Mouse (Mus musculus) layer of hippocampus, adult 9-10 months (tissue): ENCODE data around the gene Exosc5.

Experiments
- DNase-seq: peaks from one replicate; pipeline ENCODE4 v3.0.0; 2022; ENCODE audit warnings: low spot score

The Exosc5 gene

DNA sequence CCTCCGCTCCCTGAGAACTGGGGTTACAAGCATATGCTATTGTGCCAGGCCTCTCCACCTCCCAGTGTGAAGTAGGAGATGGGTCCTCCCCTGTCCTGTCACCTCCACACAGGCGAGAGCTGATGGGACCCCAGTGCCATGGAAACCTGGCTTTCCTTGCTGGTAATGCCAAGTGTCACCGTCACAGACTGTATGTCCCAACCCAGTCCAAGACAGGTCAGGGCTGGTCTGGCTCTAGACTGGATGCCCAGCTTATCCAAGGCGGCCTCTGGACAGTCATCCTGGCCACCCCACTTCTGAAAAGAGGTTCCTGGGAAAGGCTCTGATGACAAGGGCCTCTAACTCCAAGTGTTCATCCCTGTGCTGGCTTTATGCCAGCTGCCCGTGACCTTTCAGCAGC lies 21.9 kb upstream of the Exosc5 start:
- DNase-seq = no peak

DNA sequence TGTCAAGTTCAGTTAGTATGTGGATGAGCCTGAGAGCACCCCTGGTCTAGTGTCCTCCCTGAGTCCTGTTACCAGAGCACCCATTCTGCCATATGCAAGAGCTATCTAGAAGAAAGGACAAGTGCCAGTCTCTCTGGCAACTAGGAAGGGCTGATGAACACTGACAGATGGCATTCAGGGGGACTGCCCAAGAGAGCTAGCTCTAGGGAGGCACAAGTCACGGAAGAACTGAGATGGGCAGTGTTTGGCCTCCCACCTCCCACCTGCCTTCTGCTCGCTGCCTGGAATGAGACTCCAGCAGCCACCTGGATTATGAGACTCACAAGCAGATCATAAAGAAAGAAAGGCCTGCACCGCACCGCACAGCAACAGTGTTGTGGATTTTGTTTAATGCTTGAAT lies 19.2 kb upstream of the Exosc5 start:
- no peak for DNase-seq

DNA sequence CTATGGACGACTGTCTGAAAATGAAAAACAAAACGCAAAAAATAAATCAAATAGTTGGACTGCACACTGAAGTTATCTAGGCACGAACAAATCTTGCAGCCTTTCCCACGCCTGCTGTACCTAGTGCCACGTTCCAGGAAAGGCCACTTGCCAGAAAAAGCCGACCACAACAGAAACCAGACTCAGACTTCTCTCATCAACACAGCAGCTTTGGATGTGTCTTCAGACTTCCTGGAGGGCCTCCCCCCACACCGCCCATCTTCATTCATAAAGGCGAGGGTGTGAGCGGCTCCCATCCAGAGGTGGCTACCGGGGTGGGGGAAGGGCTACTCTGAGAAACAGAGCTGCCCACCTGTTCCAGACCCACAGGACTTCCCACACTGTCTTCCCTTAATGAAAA lies 14.8 kb upstream of the Exosc5 start:
- no peak for DNase-seq

DNA sequence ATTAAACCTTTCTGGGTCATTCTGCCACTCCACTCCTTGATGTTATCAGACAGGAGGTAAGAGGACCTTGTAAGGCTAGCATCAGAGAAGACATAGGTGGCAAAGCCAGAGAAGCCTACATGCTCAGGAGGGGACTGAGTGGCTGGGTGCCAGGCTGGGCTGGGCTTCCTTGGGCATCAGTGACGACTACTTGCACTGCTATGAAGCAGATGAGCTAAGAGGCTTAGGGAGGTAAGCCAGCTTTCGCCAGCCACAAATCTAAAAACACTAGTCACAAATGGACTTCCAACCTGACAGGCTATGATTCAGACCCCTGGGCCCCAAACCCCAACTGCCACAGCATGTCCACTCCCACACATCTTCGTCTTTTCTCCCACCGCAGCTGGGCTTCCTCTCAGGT lies 14.3 kb upstream of the Exosc5 start:
- no peak for DNase-seq

DNA sequence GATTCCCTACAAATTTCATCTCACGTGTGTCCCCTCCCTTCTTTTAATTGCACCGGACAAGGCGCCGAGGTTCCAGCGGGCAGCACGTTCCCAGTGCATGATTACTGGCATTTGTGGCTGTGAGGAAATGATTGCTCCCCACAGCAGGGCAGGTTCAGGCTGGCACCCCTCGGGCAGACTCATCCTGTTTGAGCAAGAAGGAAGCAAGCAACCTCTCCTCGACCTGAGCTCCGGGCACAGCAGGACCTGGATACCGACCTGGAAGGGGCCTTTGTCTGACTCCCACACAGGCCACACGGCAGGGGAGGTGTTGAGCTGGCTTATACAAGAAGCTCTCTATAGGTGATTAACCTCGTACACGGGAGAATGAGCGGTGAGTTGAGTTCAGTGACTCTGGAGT lies 13.9 kb upstream of the Exosc5 start:
- DNase-seq = no peak

DNA sequence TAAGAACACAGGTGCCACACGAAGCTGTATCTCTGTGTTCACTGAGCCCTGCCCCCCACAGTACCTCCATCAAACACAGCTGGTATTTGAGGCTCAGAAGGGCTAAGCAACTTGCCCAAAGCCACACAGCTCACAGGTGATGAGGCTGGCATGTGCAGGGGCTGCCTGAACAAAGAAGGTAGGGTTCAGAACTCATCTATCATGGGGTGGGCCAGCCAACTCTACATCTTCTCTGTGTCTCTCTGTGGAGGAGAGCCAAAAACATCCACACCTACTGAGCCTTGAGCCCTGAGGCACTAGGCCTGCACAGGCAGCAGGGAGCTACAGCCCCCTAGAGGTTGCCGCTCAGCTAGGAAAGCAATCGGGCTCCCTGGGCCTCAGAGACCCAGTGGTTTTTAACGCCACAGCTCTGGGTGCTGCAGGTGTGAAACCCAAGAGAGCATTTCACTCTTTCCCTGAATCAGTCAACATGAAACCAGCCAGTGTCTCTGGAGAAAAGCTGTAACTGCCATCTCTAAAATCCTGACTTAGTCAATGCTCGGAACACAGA lies 11.3 kb upstream of the Exosc5 start:
- DNase-seq = no peak

DNA sequence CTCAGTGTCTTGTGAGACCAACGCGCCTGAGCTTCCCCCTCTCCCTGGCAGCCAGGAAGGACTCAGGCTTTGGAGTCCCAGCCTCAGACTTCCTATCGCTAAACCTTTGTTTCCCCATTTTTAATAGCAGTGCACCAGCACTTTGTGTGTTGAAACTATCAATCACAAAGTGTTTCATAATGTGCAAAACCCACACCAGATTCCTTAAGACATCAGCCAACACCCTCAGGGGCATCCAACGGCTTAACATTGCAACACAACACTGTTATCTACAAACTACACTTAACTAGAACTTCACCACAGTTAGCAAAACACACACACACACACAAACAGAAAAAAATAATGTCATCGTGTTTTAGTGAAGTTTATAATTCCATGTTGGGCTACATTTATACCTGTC lies 9.1 kb upstream of the Exosc5 start:
- DNase-seq = no peak

DNA sequence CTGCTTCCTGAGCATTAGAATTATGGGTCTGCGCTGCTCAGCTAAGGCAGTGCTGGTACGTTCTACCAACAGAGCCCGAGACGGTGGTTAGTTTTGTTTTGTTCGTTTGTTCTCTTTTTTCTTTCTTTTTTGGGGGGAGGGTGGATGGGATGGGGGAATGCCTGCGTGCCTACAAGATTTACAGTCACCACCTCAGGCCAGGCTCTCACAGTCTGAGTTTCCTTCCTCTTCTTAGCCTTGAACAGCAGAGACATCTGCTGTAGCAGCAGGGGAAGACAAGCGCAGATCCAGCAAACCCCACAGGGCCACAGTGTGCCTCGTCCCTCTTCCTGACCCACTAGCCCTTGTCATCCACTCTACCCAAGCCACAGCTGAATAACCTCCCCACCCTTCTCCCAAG lies 7.7 kb upstream of the Exosc5 start:
- DNase-seq = no peak

DNA sequence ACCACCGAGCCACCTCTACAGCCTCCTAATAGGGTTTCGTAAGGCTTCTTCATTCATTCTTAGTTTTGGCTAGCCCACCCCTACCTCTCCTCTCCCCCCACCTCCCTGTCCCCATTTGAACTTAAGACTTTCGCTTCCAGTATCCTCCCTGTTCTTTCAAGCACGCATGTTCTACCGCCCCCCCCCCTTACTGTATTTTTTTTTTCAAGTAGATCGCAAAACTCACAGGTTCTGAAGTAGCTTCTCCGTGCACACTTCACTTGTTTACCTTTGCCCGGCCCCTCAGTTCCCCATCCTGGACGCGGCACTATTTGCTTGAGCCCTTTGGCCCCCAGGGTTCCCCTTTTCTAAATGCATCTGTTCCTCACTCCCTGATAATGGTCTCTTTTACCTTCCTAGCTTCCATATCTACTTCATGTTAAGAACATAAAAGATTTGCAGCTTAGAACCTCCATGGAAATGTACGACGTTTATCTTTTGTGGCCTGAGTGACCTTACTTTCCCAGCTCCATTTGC lies 6.7 kb upstream of the Exosc5 start:
- no peak for DNase-seq

DNA sequence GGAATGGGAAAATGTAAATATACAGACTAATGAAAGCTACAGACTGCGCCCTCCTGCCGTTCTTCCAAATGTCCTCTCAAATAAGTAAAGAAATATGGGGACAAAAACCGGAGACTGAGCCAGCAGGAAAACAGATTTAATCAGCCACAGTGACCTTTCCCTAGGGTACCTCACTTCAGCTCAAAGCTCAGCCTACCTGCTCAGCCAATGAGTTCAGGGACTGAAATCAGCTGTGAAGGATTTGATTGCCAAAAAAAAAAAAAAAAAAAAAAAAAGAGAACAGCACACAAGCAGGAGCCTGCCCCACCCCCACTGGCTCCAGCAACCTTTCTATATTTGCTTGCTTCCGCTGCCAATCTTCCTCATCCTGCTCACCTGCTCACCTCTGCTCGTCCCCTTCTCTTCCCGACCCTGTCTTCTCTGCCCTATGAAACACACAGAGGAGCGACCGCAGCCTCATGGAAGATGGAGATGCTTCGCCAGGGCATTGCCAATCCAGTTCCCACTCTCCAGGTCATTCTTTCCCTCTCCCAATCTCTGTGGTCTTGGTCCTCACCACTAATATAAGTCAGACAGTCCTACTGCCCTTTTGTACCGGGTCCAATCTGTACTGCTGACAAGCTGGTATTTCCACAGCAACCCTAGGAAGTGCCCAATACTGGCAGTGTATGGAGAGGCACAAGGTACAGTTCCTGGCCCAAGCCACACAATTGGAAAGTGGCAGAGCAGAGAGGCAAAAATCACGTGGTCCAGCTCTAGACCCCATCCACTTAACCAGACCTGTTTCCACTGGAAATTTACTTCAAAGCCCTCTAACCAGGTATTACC lies 3.1 kb upstream of the Exosc5 start:
- no peak for DNase-seq

DNA sequence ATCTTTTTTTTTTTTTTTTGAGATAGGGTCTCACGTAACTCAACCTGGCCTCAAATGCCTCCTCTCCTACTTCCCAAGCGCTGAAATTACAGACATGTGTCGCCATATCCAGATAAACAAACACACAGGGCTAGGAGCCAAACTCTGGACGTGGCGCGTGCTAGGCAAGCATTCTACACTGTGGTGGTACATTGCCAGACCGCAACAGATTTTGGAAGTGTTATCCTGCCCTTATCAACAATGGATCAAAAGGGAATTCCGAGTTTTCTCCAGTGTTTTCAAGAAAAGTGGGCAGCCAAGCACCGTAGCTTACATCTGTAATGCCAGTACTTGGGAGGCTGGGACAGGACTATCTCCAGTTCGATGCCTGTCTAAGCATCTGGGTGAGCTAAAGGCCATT lies 1.2 kb upstream of the Exosc5 start:
- no peak for DNase-seq

DNA sequence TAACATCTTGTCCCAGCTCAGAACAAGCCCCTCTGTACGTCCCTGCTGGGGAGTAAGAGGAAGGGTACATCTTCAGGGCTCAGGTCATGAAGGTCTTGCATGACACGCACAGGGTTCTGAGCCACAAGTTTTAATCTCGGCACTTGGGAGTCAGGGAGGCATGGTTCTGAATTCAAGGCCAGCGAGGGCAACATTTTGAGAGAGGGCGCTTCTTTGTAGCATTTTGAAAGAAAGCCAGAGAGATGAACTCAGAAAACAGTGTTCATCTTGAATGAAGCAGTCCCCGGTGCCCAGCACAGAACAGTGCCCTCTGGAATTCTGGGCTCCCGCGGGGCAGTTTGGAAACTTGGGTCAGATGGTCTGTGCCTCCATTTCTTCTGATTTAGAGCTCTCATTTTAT lies 7.4 kb downstream of the Exosc5 start:
- DNase-seq = no peak

DNA sequence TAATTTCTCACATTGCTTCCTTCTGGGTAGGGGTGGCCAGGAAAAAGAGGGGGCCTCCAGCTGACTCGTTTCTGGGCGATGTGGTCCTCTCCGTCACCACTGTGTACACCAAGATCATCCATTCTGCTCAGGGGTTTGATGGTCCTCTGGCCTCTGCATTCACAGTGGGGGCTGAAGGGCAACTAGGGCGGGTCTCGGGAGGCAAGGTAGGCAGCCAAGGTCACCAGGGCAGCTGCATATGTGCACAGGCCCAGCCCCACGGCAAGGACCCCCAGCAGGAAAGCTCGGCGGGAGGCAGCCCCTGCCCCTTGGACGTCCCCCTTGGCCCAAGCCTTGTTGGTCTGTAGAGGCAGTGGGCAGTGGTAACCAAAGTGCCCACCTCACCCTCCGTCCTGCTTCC lies 10.2 kb downstream of the Exosc5 start:
- no peak for DNase-seq

DNA sequence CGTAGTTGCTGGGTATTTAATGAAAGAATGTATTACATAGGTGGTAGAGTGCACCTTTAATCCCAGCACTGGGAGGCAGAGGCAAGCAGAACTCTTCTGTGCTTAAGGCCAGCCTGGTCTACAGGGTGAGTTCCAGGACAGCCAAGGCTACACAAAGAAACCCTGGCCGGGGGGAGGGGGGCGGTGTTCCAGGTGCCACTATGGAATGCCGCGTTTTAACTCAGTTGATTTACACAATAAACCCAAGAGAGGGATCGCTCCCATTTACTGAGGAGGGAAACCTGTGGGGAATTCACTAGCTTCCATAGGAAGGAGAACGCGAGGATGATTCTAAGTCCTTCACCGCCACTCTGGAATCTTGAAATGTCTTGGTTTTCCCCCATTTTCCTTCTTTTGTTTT lies 10.7 kb downstream of the Exosc5 start:
- no peak for DNase-seq

DNA sequence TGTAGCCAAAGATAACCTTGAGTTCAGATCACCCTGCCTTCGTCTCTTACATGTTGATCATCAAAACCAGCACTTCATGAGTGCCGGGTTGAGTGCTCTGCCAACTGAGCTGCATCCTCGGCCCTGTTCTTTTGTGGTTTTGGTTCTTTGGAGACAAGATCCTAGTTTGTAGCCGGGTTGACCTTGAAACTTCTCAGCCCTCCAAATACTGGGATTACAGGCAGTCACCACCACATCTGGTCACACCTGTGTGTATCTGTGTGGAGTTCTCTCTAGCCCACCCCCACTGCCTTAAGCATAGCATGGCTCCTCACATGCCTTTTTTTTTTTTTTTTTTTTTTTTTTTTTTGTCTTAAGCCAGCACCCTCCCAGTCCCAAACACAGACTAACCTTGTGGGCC lies 11.1 kb downstream of the Exosc5 start:
- no peak for DNase-seq

DNA sequence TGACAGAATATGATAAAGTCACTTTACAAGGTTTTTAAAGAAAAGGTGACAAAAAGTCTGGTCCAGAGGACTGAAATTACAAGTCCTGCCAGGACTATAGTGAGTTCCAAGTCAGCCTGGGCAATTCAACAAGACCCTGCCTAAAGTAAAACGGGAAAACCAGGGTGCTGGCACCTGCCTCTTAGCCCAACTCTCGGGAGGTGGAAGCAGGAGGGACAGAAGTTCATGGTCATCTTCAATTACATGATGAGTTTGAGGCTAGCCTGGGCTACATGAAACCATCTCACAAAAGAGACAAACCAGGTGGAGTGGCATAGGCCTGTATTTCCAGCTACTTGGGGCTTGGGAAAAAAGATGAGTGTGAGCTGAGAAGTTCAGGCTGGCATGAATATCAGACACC lies 12.7 kb downstream of the Exosc5 start:
- DNase-seq = no peak

DNA sequence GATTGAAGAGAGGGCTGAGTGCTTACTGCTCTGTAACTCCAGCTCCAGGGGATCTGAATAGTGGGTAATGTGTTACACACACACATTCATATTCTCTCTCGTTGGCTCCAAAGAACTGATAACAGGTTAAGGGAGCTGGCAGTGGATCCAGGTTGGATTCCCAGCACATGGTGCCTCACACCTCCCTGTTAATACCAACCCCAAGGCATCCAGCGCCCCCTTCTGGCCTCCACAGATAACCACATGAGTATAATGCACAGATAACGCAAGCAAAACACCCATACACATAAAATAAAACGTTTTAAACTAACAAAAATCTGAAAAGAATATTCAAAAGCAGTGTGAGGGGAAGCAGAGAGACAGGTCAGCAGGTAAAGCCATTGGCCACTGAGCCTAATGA lies 13.5 kb downstream of the Exosc5 start:
- DNase-seq = no peak

DNA sequence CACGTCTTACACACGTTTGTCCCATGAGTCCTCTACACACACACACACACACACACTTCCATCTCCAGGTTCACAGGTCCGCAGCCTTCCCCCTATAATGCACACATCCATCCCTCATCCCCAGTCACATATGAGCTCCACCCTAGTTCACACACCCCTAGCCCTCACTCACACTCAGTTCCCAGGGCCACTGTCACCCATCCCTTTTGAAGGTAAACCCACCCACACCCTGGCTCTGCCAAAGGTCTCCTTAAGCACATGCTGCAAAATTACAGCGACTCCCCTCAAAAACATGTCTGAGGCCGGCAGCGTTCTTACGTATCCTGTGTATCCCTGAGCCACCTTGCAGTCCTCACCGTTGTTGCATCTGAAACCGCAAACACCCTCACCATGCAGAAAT lies 15.3 kb downstream of the Exosc5 start:
- no peak for DNase-seq

DNA sequence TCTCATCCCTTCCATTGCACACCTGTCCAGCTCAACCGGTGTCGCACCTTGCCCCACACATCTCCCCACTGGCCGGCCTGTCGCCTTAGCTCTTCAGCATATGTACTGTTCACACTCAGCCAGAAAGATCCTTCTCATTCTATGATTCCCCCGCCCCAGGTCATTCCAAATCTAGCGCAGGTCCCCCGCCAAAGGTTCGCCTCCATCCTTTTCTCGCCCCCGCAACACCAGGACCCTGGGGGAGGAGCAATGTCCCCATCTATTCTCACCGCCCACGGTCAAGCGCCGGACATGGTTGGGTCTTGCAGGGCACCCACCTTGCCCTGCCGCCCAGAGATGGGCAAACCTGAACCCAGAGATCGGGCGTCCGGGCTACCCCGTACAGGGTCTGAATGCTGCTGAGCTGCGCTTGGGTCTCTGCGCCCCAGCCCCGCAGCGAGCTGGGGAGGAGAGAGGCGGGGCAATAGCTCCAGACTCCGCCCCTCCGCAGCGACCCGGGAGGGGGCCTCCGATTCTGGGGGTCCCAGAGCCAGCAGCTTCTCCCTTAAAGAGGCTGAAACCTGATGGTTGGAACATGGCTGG lies 15.8 kb downstream of the Exosc5 start, which contains the start of gene Tmem91:
Tmem91 (minus strand) TSS at position 448 of the 582 bp plus-strand sequence.
- no peak for DNase-seq

DNA sequence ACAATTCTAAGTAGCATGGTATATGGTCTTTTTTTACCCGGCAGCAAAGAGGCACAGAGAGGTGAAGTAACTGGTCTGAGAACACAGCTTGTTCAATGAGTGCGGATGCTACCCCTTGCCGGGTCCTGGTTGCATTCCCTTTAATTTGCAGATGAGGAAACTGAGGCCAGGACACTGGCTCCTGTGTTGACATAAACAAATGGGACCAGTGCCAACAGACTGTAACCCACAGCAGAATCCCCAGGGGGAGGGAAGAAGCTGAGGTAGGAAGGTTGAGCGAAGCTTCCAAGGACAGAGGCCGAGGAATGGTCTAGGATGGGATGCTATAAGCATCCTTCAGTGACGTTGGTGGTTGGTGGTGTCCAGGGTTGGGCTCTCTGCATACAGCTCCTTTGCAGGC lies 16.4 kb downstream of the Exosc5 start:
- DNase-seq = no peak

DNA sequence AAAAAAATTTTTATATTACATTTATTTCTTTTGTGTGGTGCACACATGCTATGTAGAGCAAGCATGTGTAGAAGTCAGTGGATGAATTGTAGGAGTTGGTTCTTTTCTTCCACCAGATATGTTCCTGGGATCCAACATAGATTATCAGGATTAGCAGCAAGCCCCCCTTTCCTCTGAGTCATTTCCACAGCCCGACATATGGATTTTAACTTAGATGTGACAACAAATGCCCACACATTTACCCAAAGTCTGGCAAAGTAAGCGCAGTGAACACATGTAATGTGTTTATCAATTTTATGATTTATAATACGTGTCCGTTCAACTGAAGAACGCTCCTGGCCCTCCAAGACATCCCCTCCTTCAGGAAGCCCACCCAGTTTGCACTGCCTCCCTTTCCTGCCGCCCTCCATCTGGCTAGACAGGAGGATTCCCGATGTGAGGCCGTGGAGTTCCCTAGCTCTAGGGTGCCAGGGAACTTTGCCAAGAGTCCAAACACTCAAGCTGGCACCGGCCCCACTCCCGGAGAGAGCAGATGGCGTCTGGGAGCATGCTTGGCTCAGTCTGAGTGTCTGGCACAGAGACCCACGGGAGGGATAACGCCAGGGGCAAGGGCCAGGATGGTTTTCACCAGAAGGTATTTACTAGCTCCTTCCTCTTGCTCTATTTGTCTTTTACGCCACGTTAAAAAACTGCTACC lies 17.3 kb downstream of the Exosc5 start:
- peak; percentile 82 for DNase-seq

DNA sequence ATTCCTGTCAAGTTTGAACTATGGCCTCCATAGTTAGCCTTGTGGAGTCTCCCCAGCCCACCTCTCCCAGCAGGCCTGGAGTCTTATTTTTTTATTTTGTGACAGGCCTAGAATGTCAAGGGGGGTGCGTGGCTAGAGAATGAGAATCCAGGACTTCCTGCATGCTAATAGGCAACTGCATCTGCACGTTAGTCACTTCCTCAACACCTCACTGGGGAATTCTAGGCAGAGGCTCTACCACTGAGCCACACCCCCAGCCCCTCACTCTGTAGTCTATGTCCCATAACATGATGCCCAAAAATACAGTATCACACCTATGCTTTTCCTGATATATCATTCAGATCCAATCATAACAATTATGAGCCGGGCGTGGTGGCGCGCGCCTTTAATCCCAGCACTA lies 18.0 kb downstream of the Exosc5 start:
- no peak for DNase-seq

DNA sequence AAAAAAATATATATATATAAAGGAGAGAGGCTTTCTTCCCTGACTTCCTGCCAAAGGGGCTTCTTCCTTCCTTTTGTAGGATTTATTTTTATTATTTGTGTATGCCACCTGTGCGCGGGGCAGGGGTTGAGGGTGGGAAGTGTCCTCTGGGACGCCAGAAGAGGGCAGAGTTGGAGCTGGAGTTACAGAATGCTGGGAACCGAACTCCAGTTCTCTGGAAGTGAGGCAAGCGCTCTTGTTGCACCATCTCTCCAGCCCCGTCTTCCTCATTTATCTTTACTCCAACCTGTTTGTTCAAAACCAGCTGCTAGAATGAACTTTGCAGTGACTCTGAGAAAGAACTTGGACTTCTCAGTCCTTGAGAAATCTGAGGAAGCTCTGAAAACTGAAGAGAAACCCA lies 21.0 kb downstream of the Exosc5 start:
- no peak for DNase-seq
